Mouse (Mus musculus) forebrain, embryonic 16.5 days (tissue): ENCODE measurements around the gene 4930572O03Rik. TPM values are rescaled to one million over a fixed set of nuclear protein-coding genes. Genes with fewer than 3 reads are reported as not detected.
"Not testable (repeated sequence)": the region's sequence is repeated elsewhere in the genome, so short reads cannot be mapped to it uniquely, and the experiment has no call there.

Experiments
- ATAC-seq: fragments of 200-750 bp; cut with Nextera tagmentation; 2 replicates; pipeline ENCODE4 v1.8.0; 2017; ENCODE audit warnings: mild to moderate bottlenecking, moderate library complexity
- H3K27ac ChIP-seq: fragments of 300-500 bp; sonication (generic); 2 replicates; pipeline ENCODE4 v1.5.1; 2014; ENCODE audit warnings: low read length, control low read depth
- H3K27me3 ChIP-seq: fragments of 300-500 bp; sonication (generic); replicated peaks from 2 replicates; pipeline ENCODE4 v1.6.1; 2014; ENCODE audit warnings: low read length; ENCODE audit not compliant: control insufficient read depth, insufficient read depth
- H3K36me3 ChIP-seq: fragments of 300-500 bp; sonication (generic); 2 replicates; pipeline ENCODE4 v1.6.1; 2014; ENCODE audit not compliant: control insufficient read depth, insufficient read depth
- H3K4me1 ChIP-seq: fragments of 300-500 bp; sonication (generic); replicated peaks from 2 replicates; pipeline ENCODE4 v1.6.1; 2014; ENCODE audit warnings: low read length; ENCODE audit not compliant: control insufficient read depth, insufficient read depth
- H3K4me2 ChIP-seq: fragments of 300-500 bp; sonication (generic); 2 replicates; pipeline ENCODE4 v1.6.1; 2014; ENCODE audit warnings: mild to moderate bottlenecking, low read length, control low read depth
- H3K4me3 ChIP-seq: fragments of 300-500 bp; sonication (generic); replicated peaks from 2 replicates; pipeline ENCODE4 v1.5.1; 2014; ENCODE audit warnings: mild to moderate bottlenecking, low read length, control low read depth
- H3K9ac ChIP-seq: fragments of 300-500 bp; sonication (generic); replicated peaks from 2 replicates; pipeline ENCODE4 v1.6.1; 2014; ENCODE audit warnings: low read depth, low read length, control low read depth
- H3K9me3 ChIP-seq: fragments of 300-500 bp; sonication (generic); 2 replicates; pipeline ENCODE4 v1.6.1; 2016; ENCODE audit warnings: low read length; ENCODE audit not compliant: control insufficient read depth
- WGBS: fragments of 180-500 bp; shearing (Covaris S2); extraction: QIAGEN DNeasy Blood & Tissue Kit; methylation state at CpG from one replicate; pipeline ENCODE4 v1.1.7; 2014; 5-methylcytosine and 5-hydroxymethylcytosine counted together
- polyA plus RNA-seq: library from polyadenylated mRNA; unstranded; fragments of >200 nt; fragmentation: Nextera tagmentation; extraction: Ambion mirVana; gene quantifications from 2 replicates; pipeline ENCODE4 v1.2.1, GENCODE M21; 2015

The 4930572O03Rik gene
- polyA plus RNA-seq, 1 experiment from 2014 or later: not detected

DNA sequence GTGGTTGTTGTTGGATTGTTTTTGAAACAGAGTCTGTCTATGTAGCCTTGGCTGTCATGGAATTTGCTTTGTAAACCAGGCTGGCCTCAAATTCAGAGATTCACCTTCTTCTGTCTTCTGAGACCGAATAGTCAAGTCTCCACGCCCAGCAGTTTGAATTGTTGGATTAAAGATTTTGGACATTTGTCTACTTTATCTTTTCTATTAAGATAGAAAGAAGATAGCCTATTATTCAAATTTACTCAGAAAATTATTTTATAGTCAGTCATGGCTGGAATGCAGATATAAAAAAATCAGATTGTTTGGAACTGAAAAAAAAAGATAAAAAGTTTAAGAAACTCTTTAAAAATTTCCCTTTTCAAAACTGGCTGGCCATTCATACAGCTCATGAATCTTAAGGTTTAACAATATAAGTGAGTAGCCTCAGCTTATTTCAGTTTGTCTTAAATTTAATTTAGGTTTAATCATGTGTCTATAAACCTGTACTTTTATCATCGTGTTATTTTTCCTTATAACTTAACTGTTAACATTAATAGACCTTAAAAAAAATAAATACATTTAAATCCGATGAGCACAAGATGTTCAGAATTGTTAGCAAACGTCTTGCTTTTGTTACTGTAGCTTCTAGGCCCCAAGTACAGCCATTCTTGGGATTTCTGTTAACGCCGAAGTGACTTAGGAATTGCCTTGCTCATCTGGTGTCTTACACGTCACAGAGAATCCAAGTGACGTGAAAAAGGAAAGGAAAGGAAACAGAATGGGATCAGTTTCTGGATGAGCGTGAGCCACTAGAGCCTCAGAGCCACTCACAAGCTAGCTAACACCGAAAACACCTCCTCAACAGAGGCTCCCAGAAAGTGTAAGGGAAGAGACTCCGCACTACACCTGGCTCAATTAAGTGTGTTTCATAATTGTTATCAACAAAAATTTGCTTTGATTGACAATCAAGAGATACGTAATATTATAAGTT, 23.4 kb upstream of the 4930572O03Rik start:
- H3K4me2 ChIP-seq, H3K4me1 ChIP-seq, H3K9ac ChIP-seq, H3K27ac ChIP-seq, ATAC-seq, H3K4me3 ChIP-seq, H3K27me3 ChIP-seq, H3K36me3 ChIP-seq: not testable (repeated sequence)
- 69% methylated on average over 13 of the region's 13 CpGs for WGBS
- peaks cover 13% of the 10 kb centered on the region for H3K9me3 ChIP-seq

DNA sequence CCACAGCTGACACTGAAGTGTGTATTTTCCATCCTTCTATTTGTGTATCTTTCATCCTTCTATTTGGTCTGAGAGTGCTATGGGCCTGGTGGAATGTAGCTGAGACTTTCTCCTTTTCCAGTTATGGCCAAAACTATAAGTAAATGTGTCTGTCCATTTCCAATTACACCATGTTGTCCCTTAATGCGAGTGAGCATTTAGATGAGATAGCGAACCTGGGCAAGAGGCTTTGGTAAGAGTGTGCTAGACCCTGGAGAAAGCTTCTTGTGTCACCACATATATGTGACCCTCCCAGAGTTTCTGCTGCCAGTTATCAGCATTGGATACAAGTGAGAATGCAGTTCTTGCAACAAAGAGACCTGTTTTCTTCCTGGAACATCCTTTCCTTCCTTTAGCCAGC, 22.0 kb upstream of the 4930572O03Rik start:
- not testable (repeated sequence) for H3K27ac ChIP-seq, H3K27me3 ChIP-seq, H3K4me3 ChIP-seq, H3K9ac ChIP-seq, H3K4me1 ChIP-seq, H3K4me2 ChIP-seq, ATAC-seq, H3K36me3 ChIP-seq
- peaks cover 15% of the 10 kb centered on the region for H3K9me3 ChIP-seq
- 74% methylated on average over 2 of the region's 2 CpGs for WGBS

DNA sequence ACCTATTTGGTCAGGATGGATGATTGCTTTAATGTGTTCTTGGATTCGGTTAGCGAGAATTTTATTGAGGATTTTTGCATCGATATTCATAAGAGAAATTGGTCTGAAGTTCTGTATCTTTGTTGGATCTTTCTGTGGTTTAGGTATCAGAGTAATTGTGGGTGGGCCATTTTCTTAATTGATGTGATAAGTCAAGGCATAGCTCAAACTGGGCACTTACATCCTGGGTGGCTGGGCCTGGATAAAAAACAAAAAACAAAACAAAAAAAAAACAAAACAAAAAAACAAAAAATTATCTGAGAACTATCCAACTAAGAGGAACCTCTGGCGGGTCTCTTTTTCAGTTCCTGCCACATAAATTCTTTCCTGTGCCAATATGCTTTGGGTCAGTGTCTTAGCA, 20.9 kb upstream of the 4930572O03Rik start:
- ATAC-seq, H3K4me1 ChIP-seq, H3K27ac ChIP-seq, H3K36me3 ChIP-seq, H3K4me3 ChIP-seq, H3K9ac ChIP-seq, H3K4me2 ChIP-seq, H3K27me3 ChIP-seq: not testable (repeated sequence)
- WGBS: 86% methylated on average over 2 of the region's 4 CpGs
- H3K9me3 ChIP-seq: peaks cover 13% of the 10 kb centered on the region

DNA sequence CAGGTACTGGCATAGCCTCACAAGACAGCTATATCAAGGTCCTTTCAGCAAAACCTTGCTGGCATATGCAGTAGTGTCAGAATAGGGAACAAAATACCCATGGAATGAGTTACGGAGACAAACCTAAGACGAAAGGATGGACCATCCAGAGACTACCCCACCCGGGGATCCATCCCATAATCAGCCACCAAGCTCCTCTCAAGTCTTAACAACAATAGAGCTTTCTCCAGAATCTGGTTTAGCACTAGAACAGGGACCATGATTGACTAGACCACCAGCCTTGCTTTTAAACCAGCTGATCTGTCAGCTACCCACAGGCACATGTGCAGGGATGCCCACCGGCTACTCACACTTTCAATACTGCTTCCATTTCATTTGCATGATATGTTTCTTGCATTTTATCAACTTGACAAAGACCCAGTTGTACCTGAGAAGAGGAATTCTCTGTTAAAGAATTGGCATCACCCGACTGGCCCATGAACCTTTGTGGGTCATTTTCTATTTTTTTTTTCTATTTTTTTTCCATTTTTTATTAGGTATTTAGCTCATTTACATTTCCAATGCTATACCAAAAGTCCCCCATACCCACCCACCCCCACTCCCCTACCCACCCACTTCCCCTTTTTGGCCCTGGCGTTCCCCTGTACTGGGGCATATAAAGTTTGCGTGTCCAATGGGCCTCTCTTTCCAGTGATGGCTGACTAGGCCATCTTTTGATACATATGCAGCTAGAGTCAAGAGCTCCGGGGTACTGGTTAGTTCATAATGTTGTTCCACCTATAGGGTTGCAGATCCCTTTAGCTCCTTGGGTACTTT, 17.8 kb upstream of the 4930572O03Rik start:
- H3K36me3 ChIP-seq, H3K27ac ChIP-seq, H3K27me3 ChIP-seq, ATAC-seq, H3K4me3 ChIP-seq, H3K9me3 ChIP-seq, H3K4me2 ChIP-seq, H3K9ac ChIP-seq, H3K4me1 ChIP-seq: not testable (repeated sequence)
- WGBS: 90% methylated on average over 5 of the region's 8 CpGs

DNA sequence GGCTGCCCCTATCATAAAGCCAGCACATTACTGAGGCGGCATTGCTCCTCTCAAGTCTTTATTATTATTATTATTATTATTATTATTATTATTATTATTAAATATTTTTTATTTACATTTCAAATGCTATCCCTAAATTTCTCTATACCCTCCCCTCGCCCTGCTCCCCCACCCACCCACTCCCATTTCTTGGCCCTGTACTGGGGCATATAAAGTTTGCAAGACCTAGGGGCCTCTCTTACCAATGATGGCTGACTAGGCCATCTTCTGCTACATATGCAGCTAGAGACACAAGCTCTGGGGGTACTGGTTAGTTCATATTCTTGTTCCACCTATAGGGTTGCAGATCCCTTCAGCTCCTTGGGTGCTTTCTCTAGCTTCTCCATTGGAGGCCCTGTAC, 17.1 kb upstream of the 4930572O03Rik start:
- H3K36me3 ChIP-seq, H3K4me2 ChIP-seq, H3K9ac ChIP-seq, H3K27ac ChIP-seq, ATAC-seq, H3K4me1 ChIP-seq, H3K27me3 ChIP-seq, H3K9me3 ChIP-seq, H3K4me3 ChIP-seq: not testable (repeated sequence)
- WGBS: 62% methylated on average over 2 of the region's 2 CpGs

DNA sequence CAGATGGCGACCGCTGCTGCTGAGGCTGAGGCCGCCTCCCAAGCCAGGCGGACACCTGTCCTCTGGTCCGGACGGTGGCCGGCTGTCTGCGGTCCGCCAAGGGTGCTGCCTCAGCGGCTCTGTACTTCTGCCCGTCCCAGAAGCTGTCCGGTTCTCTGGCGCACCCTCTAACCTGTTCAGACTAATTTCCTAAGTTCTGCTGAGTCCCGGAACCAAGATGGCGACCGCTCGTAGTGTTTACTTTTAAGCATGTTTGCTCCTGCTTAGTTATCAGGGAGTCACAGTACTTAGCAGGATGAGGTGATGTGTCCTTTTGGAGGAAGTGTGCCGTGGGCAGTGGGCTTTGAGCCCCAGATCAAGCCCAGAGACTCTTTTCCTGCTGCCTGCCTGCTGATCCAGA, 13.9 kb upstream of the 4930572O03Rik start:
- not testable (repeated sequence) for H3K27me3 ChIP-seq, H3K4me3 ChIP-seq, H3K9me3 ChIP-seq, H3K36me3 ChIP-seq, H3K4me2 ChIP-seq, H3K9ac ChIP-seq, H3K4me1 ChIP-seq, H3K27ac ChIP-seq
- ATAC-seq: 0 out of 2 replicates have a peak, but pooled peaks have one; percentile 20
- 89% methylated on average over 7 of the region's 18 CpGs for WGBS

DNA sequence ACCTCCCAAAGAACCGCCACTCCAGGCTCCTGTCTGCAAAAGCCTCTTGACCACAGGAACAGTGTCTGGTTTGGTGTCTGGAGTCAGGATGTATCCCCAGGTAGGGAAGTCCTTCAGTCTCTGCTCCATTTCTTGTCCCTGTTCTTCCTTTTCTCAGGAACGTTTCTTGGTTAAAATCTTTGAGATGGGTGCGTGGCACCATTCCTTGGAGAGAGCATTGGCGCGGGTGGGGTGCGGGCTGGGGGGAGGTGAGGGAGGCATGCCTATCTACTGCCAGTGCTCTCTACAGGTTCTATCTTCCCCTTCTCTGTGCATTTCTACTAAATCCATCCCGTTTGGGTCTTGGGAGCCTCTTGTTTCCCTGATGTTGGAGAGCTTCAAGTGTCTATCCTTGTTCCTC, 7.0 kb upstream of the 4930572O03Rik start:
- not testable (repeated sequence) for H3K4me3 ChIP-seq, H3K9me3 ChIP-seq, H3K27me3 ChIP-seq, H3K4me2 ChIP-seq, H3K4me1 ChIP-seq, H3K9ac ChIP-seq, H3K36me3 ChIP-seq, ATAC-seq, H3K27ac ChIP-seq
- 75% methylated on average over 7 of the region's 7 CpGs for WGBS

DNA sequence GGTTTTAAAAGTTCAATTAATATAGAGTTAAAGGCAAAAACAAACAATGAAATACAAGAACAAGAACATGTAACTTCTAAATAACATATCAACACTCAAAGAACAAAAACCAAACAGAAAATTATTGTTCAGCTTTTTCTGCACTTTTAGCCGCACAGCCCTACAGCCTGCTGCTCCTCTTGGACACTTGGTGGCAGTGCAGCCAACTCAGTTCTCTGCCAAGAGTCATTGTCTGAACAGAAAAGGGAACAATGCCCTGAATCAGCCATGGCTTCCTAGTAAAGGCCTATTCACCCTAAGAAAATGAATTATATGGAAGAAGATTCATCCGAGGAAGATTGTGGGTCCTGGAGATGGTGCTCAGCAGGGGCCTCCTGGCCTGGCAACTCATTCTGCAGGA, 4.5 kb downstream of the 4930572O03Rik start:
- H3K27ac ChIP-seq, H3K4me2 ChIP-seq, H3K36me3 ChIP-seq, H3K4me1 ChIP-seq, H3K9me3 ChIP-seq, H3K9ac ChIP-seq, H3K4me3 ChIP-seq, H3K27me3 ChIP-seq, ATAC-seq: not testable (repeated sequence)
- 75% methylated on average over 2 of the region's 2 CpGs for WGBS

DNA sequence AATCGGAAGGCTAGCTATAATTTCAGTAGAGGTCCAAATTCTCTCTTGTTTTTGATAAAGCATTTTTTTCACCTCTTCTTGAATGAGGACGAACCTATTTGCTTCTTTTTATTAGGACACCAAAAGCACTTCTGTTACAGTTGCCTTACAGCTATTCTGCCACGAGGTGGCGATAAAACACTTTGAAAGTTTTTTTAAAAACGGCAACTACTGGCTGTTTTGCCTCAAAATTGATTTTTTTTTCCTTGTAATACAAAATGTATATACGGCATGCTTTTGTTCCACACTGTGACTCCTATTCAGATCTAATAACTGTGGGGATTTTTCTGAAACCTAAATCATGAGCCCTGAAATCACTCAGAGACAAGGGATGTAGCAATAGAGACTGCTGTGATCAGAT, 11.2 kb downstream of the 4930572O03Rik start:
- not testable (repeated sequence) for H3K4me2 ChIP-seq, H3K27me3 ChIP-seq, H3K36me3 ChIP-seq, H3K9me3 ChIP-seq, H3K4me3 ChIP-seq, ATAC-seq, H3K27ac ChIP-seq, H3K9ac ChIP-seq, H3K4me1 ChIP-seq
- WGBS: 27% methylated on average over 6 of the region's 6 CpGs
